Mouse (Mus musculus): ENCODE data around the gene Fam174b.

- no peak for TF ChIP-seq CTCF (IDR thresholded peaks at IDR 0.05; ENCODE audit: low read depth)
- TF ChIP-seq EP300 (IDR thresholded peaks at IDR 0.05; ENCODE audit: low read depth) = no peak
These were observed 13.5 kb downstream of the Fam174b start for GRCm38 (mm10) chr7:73753598-73753997.
